Mouse (Mus musculus): ENCODE results near the gene Lin52.
"Not testable (repeated sequence)": the region's sequence is repeated elsewhere in the genome, so short reads cannot be mapped to it uniquely, and the experiment has no call there.

Lin52 gene

DNA sequence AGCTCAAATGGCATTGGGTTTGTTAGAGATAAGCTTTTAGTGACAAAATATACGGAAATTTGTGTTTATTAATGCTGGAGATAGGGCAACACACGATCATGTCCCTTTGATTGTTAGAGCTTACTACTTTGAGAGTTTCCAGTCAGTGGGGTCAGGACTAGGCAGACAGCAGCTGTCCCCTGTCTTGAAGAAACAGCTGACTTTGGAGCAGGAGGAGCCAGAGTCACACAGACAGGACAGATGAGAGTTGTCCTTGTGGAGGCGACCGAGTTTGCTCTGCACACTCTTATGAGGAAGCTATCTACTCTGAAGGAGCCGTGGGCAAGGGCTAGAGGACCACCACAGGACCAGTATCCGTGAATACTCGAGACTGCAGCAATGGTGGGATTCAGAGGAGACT is 27.7 kb downstream of the Lin52 start:
- no peak for DNase-seq

DNA sequence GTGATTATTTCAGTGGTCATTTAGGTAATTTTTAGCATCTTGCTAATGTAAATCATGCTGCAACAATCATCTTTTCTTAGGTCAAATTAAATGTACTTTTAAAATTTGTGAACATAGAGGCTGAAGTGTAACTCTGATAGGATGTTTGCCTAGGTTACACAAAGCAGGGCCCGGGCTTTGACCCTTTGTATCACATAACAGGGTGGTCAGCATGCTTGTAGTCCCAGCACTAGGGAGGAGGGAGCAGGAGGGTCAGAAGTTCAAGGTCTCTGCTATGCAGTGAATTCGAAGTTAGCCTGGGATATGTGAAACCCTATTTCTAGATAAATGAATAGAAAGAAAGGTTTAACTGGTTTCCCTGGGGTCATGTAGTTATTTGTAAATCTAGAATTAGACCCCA is 30.0 kb downstream of the Lin52 start:
- no peak for DNase-seq

DNA sequence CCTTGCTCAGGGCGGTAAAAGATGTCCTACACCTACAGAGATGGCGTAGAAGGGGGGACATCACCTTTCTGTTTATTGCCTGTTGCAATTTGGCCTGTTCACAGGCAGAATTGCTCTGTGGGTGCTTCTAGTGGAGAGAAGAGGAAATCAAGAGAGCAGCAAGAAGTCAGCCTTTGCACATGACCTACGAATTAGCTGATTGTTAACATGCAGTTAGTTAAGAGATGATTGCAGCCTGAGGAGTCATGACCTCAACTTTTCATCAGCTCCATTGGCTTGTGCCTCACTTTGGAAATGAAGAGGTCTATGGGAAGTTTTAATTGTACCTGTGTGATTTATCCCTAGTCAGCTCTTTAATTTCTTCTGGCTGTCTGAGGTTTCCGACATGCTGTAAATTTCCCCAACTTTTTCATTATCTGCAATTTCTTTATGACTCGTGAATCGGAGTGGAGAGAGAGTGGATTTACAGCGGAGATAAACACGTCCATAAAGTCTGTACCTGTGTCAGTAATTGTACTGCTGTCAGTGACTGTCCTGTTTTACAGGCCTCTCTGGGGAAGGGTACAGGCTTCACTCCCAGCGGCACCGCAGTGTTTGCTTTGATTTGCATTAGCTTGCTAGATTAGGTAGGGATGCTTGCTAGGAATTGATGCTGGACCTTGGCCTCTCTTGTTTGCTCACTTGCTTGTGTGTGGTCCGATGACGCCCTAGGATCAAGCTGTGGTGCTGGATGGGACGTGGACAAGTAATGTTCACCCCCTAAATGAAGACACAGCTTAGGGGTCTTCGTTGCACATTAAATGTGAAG is 31.8 kb downstream of the Lin52 start:
- DNase-seq, result no peak

- DNase-seq, result peak; percentile 95
These were observed 36.3 kb downstream of the Lin52 start for GRCm38 (mm10) chr12:84487324-84488056.

- DNase-seq, result no peak
These were observed 45.6 kb downstream of the Lin52 start for GRCm38 (mm10) chr12:84496795-84497194.

DNA sequence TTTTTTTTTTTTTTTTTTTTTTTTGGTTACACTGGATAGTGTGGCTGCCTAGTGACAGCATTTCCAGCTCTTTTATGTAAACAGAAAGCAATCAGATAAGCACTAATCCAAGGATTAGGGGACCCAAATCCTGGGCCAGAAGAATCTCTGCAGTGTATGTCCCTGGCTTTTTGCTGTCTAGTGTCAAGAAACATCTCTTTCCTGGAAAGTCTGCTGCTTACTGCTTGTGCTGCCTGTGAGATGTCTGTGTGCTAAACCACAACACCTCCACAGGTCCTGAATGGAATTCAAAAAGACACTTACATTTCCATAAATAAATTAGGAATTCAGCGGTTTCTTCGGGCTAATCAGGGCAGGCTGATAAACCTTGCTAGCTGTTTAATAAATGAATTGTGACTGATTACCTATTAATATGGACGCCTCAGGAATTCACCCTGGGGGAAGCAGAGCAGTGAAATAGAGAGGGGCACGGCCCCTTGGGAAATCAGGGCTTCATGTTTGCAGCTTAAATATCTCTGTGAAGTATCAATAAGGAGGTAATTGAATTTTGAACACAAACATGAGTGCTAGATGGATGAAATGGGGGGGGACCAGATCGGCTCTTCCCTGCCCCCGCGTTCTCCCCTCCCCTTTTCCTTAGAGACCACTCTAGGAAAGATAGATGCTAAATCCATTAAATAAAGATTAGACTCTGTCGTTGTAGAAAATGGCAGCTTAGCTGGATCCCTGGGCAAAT is 49.5 kb downstream of the Lin52 start:
- no peak for DNase-seq

DNA sequence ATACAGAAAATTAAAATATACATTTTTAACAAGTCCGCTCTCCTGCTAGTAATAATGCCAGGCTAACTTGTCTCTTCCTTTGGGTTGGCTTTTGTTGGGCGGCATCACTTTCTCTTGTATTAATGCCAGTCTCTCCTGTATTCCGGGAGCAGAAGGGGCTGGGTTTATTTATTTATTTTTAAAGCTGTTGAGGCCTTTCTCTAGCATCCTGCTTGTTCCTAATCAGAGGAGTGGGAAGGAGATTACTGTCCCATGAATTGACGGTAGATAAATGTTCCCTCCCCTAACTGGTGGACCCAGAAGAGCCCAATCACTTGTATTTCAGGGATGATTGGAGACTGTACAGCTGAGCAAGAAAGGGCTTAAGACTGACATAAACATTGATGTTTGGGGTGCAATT is 50.1 kb downstream of the Lin52 start:
- DNase-seq, result no peak

DNA sequence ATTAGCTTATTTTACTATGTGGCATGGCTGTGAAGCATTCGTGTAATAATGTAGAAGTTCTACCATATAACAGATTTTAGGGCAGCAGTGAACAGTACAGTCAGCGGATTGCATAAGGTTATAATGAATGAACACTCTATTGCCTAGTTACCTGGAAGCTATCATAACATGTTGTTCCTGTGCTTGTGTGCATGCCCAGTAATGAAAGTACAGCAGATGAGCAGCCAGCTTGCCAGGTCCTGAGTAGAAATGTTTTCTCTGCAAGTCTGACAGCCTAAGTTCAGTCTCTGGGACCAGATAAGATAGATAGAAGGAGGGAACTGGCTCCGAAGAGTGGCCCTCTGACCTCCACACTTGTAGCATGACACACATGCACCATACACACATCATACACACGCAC is 55.6 kb downstream of the Lin52 start:
- DNase-seq, result no peak

DNA sequence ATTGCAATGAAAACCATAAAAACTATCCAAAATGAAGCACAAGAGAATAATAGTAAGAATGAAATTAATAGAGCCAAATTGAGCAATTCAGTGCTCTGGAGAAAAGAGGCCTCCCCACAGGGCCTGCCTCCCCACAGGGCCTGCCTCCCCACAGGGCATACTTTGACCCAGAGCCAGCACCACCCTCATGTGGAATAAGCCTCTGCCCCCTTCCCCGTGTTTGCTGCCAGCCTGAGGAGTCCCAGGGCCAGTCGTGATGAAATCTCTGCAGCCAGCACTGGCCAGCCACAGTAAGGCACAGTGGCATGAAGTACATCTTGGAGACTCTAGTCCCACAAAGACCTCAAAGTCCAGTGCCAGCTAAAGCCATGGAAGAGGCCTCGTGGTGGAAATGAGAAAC is 60.8 kb downstream of the Lin52 start:
- DNase-seq, result no peak

GRCm38 (mm10) chr12:84515486-84515885 is 64.3 kb downstream of the Lin52 start:
- DNase-seq, result peak; percentile 65

GRCm38 (mm10) chr12:84516642-84517041 is 65.4 kb downstream of the Lin52 start:
- DNase-seq, result no peak

DNA sequence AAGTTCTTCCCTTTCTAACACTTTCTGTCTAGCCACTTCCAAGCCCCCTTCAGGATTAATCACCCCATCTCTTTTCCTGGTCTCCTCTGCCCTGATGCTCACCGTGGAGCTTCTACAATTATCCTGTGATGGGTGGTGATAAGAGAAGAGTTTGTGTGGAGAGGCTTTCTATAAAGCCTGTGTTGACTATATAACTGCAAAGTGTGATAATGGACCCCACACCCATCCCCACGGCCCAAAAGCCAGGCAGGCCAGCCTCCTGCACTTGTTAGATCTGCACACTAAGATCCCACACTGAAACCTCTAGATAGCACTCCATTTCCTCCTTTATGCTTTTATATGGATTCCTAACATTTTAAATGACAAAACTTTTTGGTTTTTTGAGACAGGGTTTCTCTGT is 66.8 kb downstream of the Lin52 start:
- DNase-seq, result peak; percentile 76

- DNase-seq, result no peak
These were observed 72.5 kb downstream of the Lin52 start for GRCm38 (mm10) chr12:84523728-84524127.

GRCm38 (mm10) chr12:84524147-84525050 is 73.2 kb downstream of the Lin52 start:
- peak; percentile 58 for DNase-seq

- peak; percentile 80 for DNase-seq
These were observed 74.2 kb downstream of the Lin52 start for GRCm38 (mm10) chr12:84525422-84525821.

GRCm38 (mm10) chr12:84530426-84530825 is 79.2 kb downstream of the Lin52 start:
- no peak for DNase-seq

DNA sequence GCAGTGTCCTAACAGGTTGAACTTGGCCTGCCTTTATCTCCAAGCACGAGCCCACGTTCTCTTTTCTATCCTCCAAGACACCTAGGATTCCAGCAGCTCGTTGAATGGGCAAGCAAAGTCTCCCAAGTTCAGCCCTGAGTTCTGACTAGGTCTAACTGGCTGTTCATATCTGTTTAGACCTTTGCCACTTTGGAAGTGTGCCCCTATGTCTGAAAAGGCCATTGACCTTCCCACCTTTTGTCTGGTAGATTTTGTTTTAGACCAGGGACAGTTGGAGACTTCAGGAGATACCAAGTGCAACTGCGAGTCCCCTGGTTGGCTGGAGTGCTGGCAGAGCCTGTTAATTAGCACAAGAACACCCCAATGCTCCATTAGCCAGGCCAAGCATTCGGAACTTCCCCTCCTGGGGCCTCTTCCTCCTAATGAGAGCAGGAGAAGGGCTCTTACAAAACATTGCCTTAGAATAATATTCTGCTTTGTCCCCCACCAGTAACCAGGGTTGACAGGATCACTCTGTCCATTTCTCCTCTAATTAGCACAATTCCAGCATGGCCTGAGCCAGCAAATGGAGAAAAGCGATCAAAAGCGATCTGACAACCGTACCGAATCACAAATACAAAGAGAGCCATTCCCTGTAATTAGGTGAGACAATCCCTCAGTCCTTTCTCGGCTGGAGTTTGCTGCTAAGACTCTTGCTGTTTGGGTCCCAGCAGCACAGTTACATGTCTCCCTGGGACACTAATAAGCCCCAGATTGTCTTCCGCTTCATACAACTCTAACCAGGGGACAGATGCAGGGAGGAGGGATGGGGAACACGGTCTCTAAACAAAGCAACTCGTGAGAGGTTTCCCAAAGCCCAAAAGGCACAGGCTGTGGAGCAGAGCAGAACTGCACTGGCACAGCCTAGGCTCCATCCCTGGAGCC is 80.9 kb downstream of the Lin52 start:
- DNase-seq, result peak; percentile 78

GRCm38 (mm10) chr12:84532830-84533199 is 81.6 kb downstream of the Lin52 start:
- peak; percentile 83 for DNase-seq

GRCm38 (mm10) chr12:84533706-84534486 is 82.7 kb downstream of the Lin52 start:
- DNase-seq, result no peak

- not testable (repeated sequence) for DNase-seq
These were observed 88.3 kb downstream of the Lin52 start for GRCm38 (mm10) chr12:84539537-84539936.

Measured in heart, adult 11 months (tissue).